Mouse (Mus musculus): Measurements from ENCODE around the gene Lhfpl2.

GRCm38 (mm10) chr13:94106983-94107382, 49.4 kb downstream of the Lhfpl2 start:
- TF ChIP-seq CTCF (IDR thresholded peaks at IDR 0.05; ENCODE audit: extremely low read depth, insufficient read depth, low read length): no peak
- no peak for TF ChIP-seq POLR2A (IDR thresholded peaks at IDR 0.05; ENCODE audit: extremely low read depth, insufficient read depth, low read length)

Data from cortical plate, adult 2 months (tissue).